Mouse (Mus musculus) gastrocnemius, adult 18-20 months (tissue): ENCODE measurements around the gene Svbp. TPM values are rescaled to one million over a fixed set of nuclear protein-coding genes. Genes with fewer than 3 reads are reported as not detected.

Experiments
- DNase-seq: peaks from one replicate; pipeline ENCODE4 v3.0.0; 2021; ENCODE audit warnings: low spot score
- total RNA-seq, 2 experiments: library from RNA; stranded (reverse); gene quantifications; 2 replicates each; pipeline ENCODE4 v1.2.3; 2021

Svbp gene
- total RNA-seq, 2 experiments from 2014 or later, result 9.3 to 12.2 TPM

DNA sequence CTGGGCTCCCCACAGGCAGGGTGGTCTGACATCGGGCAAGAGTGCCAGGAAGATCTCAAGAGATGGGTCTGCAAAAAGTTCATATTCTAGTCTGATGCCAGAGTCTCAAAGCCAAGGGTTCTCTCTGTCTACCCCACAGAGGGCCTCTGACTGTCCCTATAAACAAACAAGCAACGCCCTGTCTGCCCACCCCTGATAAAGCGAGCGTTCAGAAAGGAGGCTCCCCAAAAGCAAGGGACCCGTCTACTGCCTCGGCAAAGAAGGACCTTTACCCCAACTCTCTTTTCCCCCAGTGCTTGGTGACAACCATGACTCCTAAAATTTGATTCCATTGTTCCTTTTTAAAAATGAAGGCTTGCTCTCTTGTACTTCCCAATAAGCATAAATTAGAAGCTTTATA is 5.2 kb upstream of the Svbp start, which contains the start of gene Ermap:
Ermap (minus strand) TSS at position 148 of the 400 bp plus-strand sequence.
- DNase-seq, result no peak

DNA sequence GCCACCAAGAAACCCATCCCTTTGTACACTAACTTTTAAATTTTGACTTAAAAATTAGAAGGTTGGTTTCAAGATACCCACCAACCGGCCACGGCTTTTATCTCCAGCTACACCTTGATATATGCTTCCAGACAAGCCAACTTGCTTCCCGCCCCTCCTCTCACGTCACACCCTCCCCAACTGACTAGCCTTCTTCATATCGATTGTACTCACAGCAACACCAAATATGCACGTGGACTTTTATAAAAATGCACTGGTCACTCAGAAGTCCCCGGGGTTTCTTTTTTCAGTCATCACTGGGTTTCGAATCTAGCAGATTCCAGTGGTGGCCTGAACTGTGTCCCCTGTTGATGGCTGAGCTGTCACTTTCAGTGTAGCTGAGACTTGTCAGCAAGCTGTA is 4.5 kb upstream of the Svbp start:
- DNase-seq, result no peak

DNA sequence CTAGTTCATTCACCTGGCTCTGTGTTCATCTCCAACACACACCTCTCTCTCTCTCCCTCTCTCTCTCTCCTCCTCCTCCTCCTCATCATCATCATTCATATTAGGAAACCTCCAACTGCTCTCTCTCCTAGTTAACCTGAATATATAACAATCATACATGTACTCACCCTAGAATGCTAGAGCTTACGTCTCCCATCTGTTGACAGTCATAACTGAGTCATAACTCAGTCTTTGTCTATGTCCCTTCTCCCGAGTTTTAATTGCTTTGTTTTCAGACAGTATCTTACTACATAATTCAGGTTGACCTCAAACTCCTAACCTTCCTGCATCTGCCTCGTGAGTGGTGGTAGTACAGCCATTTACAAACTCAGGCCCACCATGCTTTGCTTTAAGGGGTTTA is 3.8 kb upstream of the Svbp start:
- DNase-seq, result no peak

DNA sequence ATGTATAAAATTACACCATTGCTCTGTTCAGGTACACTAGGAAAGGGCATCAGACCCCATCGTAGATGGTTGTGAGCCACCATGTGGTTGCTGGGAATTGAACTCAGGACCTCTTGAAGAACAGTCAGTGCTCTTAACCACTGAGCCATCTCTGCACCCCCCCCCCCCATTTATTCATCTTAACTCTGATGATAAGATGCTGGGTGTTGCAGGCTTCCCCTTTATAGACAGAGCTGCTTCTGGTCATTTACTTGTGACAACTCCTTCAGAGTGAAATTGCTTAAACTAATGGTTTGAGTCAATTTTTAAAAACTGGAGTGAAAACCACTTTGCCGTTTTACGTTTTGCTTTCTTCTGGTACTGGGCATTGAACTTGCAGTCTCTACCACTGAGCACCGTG is 2.3 kb upstream of the Svbp start:
- no peak for DNase-seq

DNA sequence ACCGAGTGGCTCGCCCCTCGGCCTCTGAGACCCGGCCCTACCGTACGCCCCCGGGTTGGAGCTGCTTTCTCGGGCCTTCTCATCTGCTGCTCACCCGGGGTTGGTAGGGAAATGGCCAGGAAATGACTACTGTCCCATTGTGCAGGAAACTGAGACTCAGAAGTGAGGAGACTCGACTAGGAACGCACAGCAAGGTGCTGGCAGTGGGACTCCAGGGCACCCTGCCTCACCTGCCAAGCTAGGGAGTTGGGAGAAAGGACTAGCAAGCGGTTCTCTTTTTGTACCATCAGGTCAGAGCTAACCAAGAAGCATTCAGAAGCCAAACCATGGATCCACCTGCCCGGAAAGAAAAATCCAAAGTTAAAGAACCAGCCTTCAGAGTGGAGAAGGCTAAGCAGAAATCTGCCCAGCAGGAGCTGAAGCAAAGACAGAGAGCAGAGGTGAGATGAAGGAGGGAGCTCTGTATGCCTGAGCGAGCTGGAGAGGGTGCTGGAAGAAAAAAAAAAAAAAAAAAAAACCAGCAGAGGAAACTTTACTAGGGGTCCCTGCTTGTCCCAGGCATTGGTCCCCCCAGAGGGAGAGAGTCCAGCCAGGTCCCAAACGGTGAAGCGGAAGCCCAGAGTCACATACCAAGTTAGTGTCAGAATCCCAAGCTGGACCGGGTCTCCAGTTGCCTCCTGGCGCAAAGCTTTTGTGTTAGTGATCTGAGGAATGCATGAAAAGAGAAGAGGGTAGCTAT is 645 bp downstream of the Svbp start:
- no peak for DNase-seq

DNA sequence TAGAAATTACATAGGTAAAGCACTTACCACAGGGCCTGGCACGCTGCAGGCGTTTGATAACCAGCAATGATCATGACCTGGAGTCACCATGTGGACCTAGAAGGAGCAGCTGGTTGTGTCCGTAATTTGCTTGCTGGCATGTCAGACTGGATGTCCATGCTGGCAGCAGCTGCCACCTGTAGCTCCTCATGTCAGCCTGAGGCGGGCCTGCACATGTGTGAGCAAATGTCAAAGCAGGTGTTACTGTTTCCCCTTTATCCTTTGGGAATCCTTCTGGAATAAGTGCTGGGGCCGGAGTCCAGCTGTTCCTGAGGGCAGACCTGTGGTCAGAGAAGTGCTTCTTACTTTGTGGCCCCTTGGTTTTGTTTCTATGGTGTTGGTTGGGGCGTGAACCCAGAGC is 3.0 kb downstream of the Svbp start:
- no peak for DNase-seq

DNA sequence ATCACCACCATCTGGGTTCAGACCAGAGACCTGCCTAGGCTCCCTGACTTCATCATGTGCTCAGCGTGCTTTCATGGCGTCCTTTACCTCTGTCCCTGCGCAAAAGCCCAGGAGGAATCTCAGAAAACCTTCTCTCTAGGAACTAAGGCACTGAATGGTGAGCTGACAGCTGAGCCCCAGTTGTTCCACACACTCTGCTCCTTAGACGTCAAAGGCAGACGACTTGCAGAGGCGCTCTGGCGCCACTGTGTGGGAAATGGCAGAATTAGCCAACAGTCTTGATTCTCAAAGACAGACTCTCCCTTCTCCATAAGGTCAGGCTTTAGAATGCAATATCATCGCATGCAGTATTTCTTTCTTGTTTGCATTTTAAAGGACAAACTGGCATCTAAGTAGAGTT is 9.6 kb downstream of the Svbp start:
- DNase-seq, result peak; percentile 34

DNA sequence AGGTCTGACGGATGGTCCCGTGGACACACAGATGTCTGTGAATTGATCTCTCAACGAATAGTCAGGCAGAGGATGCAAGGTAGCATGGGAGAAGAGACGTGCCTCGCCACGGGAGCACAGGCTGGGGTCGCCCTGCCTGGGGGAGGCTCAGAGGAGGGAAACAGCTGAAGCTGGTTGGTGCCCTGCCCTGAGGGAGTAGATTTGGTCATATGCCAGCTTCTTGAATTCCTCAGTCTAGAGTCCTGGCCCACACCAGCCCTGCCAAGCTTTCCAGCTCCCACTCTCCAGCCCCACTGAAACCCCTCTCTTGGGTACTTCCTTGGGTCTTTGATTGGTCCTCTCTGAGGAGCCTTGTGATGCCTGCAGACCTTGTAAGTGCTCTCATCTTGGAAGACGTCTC is 21.6 kb downstream of the Svbp start:
- DNase-seq, result no peak

DNA sequence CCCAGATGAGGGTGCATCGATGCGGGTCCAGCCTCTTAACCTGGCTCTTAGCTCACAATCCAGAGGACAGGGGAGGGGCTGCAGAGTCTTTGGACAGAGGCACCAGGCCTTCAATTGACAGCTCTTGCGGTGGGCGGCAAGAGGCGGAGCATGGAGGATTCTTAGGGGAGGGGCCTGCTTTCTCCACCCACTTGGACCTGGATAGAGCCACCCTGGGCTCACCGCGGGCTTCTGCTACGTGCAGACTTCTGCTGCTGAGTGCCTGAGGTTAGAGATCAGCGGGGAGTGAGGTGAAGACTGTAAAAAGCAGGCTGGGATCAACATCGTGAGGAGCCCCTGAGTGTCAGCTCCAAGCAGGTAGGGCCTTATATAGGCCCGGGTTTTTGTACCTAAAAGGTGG is 23.1 kb downstream of the Svbp start, which contains the start of gene Tmem269:
Tmem269 (minus strand) TSS at position 49 of the 400 bp plus-strand sequence.
- no peak for DNase-seq

DNA sequence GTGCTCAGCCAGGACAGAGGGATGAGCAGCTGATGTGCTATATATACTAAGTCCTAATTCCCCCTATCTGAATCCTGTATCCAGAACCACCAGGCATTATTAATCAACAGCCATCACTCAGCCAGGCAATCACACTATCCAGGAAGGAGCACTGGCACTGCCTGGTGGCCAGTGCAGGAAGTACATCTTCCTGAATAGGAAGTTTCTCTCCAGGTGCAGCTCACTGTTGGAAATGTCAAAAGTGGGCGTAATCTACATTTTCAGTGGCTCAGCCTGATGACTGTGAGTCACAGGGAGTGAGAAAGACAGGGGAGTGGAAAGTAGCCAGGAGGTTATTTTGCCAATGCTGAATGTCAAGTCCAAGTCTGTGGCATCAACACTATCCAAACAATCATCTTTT is 28.6 kb downstream of the Svbp start:
- DNase-seq, result no peak

DNA sequence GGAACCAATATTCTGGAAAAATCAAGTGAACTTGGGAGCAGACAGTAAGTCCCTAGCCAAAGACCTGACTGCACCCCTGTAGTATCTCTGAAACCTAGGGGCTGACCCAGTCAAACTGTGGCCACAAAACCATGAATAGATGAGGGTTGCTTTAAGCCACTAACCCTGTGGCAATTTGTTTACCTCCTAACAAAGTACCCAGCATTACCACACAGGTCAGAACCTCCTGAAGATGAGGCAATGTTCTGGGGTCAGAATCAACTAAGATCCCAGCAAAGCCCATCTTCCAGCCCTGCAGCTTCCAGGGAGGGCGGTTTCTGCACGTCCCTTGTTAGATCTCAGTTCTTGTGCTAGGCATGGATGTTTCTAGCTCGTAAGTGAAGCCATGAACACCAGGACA is 29.4 kb downstream of the Svbp start:
- no peak for DNase-seq

DNA sequence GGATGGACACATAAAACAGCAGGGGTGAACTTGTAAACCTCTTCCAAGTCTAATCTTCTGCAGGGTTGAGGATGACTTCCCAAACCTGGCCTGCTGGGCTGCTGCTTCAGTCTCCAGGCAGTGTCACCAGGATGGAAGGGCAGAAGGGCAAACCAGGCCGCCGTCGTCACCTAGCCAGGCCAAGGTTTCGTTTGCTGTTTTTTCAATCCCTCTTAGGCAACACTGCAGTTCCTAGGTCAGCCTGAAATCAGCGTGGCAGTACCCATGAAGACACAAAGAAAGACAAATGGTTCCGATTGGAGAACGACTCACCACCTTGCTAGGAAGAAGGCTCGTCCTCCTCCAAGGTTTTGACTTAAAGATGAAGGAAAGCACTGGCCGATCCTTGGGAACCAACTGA is 30.6 kb downstream of the Svbp start:
- DNase-seq, result no peak

DNA sequence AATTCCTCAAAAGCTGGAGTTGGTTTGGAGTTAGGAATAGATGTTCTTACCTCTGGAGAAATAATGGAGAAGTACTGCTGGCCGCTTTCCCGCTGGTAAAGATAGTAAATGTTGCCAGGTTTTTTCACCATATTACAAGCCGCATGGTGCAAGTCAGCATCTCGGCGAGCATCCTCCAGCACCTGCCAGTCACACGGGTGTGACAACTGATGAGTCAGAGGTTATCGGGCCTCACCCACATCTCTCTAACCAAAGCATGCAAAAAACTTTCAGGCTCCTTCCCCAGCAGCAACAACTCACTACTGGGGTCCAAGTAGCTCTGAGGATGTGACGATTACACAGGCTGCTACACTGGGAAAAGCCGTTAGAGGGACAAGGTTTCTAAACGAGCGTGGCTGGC is 31.6 kb downstream of the Svbp start:
- DNase-seq, result no peak

DNA sequence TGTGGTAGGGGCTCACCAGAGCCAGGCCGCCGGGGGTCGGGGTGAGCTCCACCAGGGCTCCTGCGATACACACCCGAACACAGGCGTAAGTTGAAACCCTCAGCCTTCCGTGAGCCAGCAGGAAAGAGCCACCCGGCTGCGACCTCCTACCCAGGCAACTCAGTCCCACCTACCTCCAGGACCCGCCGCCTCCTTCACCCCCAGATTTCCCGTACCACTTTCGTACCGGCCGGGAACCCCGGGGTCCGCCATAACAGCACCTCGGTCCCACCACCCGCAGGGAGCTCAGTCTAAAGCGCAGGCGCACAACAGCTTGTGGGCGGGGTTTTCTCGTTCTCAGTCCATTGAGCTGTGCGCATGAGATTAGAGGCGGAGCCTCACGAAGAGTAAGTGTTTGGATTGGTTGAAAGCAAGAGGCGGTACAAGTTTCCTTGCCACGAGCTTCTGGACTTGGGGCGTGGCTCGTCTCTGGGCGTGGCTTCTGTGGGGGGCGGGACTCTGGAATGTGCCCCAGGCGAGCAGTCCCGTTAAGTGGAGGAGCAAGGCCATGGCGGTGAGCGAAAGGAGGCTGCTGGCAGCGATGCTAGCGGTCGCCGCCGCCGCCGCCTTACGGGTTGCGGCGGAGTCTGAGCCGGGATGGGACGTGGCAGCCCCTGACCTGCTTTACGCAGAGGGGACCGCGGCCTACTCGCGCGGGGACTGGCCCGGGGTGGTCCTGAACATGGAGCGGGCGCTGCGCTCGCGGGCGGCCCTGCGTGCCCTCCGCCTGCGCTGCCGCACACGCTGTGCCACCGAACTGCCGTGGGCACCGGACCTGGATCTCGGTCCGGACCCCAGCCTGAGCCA is 37.5 kb downstream of the Svbp start, which contains the start of the genes AU022252 and P3h1:
AU022252 (minus strand) TSS at position 303 of the 846 bp plus-strand sequence.
P3h1 (plus strand) TSS at position 506 of the 846 bp plus-strand sequence.
- peak; percentile 100 for DNase-seq

DNA sequence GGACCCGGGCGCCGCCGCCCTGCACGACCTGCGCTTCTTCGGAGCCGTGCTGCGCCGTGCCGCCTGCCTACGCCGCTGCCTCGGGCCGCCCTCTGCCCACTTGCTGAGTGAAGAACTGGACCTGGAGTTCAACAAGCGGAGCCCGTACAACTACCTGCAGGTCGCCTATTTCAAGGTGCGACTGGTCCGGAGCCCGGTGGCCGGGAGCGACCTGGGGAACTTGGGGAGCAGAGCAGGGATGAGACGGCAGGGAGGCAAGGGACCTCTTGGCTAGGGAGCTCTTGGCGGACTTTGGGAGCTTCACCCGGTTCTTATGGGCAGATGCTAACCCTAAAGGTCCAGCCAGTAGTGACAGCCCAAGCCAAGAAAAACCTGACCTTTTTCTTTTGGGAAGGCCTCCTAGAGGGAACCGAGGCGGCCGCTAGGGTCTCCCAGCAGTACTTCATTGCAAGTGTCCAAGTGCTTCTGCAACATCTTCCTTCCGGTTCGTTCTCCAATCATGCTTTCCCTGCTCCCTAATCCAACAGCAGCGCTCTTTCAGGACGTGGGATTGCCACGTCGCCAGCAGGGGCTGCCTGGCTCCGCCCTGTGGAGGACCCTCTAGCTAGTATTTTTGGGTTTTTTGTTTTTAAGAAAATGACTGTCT is 38.3 kb downstream of the Svbp start:
- DNase-seq, result peak; percentile 27

DNA sequence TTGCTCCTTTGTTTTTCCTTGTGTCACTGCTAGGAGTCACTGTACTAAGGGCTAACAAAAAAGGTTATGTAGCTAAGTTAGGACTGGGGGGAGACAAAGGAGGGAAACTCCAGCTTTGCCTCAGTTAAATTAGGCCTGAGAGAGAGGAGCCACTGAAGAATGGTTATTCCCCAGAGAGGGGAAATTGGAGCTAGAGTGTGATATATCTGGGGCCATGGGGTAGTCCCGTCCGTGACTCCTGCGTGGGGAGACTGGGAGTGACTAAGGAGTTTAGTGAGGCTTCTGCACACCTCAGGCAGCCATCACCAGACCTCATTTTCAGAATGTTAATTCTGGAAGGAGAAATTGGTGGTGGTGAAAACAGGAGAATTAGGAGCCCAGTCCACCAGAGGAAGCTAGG is 39.2 kb downstream of the Svbp start:
- no peak for DNase-seq

DNA sequence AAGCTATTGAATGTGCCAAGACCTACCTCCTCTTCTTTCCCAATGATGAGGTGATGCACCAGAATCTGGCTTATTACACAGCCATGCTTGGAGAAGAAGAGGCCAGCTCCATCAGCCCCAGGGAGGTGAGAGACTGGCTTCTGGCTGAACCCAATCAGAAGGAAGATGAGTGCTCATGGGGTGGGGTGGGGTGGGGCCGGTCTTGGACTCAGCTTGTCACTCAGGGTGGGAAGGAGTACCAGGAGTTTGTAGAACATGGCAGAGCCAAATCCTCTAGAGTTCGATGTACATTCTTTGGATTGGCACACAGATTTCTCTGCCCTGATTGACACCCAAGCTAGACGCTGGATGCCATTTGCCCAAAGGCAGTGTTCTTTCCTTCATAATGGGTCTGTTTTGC is 43.6 kb downstream of the Svbp start:
- no peak for DNase-seq

DNA sequence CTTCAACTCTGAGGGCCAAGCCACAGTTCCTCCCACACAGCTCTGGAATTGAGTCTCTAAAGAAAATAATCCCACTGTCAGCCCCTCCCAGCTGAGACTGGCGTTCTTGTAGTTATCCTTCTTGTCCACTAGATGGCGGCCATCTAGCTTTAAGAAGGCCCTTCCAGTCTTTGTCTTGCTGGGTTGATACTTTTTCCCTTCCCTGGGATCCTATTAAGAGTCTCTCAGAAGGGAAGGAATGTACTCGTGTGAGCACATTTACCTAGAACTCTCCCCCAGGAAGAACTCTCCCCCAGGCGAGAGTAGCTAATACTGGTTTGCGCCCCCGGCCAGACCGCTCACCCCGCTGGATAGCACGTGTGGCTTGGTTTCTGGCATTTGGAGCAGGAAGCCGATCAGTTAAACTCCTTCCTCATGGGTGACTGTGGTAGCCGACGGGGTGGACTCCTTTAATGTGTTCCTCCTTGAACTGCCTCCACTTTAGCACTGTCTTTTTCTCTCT is 44.1 kb downstream of the Svbp start:
- DNase-seq, result peak; percentile 59

DNA sequence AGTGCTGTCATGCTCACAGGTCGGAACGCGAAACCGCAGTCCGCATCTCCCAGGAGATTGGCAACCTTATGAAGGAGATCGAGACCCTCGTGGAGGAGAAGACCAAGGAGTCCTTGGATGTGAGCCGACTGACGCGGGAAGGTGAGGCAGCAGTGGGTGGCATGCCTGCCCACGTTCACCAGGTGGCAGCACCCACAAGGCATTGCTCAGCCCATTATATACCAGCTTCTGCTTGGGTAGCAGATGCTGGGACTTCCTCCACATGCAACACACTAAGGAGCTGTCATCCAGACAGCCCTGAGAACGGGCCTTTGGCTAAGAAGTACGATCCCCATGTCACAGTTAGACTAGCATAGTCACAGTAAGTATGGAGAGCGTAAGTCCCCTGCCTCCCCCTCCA is 46.6 kb downstream of the Svbp start:
- DNase-seq, result no peak

DNA sequence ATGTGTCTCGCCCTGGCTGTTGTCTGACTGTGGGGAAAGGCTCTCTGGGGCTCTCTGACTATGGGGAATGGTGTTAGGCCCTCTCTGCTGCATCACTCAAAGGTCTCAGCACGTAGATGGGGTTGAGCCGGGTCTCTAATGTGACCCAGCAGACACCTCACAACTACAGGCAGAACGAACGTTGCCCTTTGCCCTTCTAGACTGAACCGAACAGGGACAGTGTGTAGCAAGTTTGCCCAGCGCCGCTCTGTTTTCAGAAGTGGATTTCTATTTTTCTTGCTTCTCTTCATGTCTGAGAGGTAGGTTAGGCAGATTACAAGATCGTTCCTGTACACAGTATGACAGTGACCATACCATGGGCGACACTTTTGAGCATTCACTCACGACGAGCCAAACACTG is 47.5 kb downstream of the Svbp start:
- DNase-seq, result no peak

DNA sequence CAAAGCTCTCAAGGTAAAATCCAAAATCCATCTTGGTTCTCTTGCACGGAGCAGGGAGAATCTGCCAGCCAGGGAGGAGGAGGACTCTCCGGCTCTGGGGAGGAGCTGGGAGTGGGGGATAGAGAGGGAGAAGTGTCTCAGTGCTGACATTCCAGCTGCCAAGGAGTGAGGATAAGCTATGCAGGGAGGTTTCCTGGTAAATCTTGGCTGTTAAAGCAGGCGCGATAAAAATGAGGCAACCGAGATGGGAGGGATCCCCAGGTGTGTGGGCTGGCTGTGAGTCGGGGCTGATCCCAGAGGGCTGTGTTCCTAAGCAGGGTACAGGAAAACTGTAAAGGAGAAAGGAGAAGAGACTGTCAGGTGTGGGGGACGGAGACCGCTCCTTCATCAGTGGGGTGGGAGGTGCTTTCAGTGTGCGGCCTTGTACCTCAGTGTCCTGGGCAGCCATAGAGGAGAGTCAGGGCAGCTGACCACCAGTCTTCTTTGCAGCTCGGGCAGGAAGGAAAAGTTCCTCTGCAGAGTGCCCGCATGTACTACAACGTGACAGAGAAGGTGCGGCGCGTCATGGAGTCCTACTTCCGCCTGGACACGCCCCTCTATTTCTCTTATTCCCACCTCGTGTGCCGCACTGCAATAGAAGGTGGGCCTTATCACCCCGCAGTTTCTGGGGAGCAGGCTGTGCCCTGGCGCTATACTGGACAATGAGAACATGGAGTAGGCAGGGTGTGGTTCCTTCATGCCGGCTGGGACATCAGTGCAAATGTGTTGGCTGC is 49.5 kb downstream of the Svbp start:
- no peak for DNase-seq
